Mouse (Mus musculus): ENCODE measurements around the gene Fbxo42. TPM values are rescaled to one million over a fixed set of nuclear protein-coding genes. Genes with fewer than 3 reads are reported as not detected.
A peak's percentile ranks its signal among the peaks of the same experiment; 100 is the strongest.
"Not testable (repeated sequence)": the region's sequence is repeated elsewhere in the genome, so short reads cannot be mapped to it uniquely, and the experiment has no call there.

The Fbxo42 gene
- polyA plus RNA-seq, 1 experiment from 2014 or later, result 31.2 TPM

GRCm38 (mm10) chr4:141136126-141136525 lies 11.6 kb upstream of the Fbxo42 start:
- Histone ChIP-seq H3K27me3 (no peaks in the 10 kb centered on the region), H3K27ac (no peak overlapping the region), H3K36me3 (peaks cover 13% of the 10 kb centered on the region), H3K4me3 (replicated peaks) (no peak overlapping the region), H3K9ac (replicated peaks) (no peak overlapping the region), H3K4me1 (replicated peaks) (peaks cover 60% of the 10 kb centered on the region), H3K4me2 (no peak overlapping the region), H3K9me3 (no peaks in the 10 kb centered on the region)
- no peak for ATAC-seq (ENCODE audit: insufficient number of reproducible peaks, insufficient read depth, low FRiP score, low TSS enrichment, low read depth)
- WGBS, result 90% methylated on average over 7 of the region's 7 CpGs

- H3K27ac ChIP-seq; H3K9ac ChIP-seq (replicated peaks); ATAC-seq (ENCODE audit: insufficient number of reproducible peaks, insufficient read depth, low FRiP score, low TSS enrichment, low read depth); H3K4me3 ChIP-seq (replicated peaks); H3K9me3 ChIP-seq; H3K27me3 ChIP-seq: not testable (repeated sequence)
- H3K36me3 ChIP-seq, result peaks cover 13% of the 10 kb centered on the region
- H3K4me1 ChIP-seq (replicated peaks), result peaks cover 48% of the 10 kb centered on the region
- WGBS, result 77% methylated on average over 3 of the region's 3 CpGs
- peak overlapping the region; percentile 96 for H3K4me2 ChIP-seq
Observed at GRCm38 (mm10) chr4:141137740-141138139, 10.0 kb upstream of the Fbxo42 start.

GRCm38 (mm10) chr4:141138425-141139115 lies 9.1 kb upstream of the Fbxo42 start:
- Histone ChIP-seq H3K9me3 (no peaks in the 10 kb centered on the region), H3K4me1 (replicated peaks) (peaks cover 41% of the 10 kb centered on the region), H3K36me3 (peaks cover 13% of the 10 kb centered on the region), H3K4me2 (peak overlapping the region; percentile 96), H3K27me3 (no peaks in the 10 kb centered on the region), H3K9ac (replicated peaks) (peak overlapping the region; percentile 86), H3K4me3 (replicated peaks) (peak overlapping the region; percentile 88), H3K27ac (peak overlapping the region; percentile 95)
- WGBS, result 2% methylated on average over 29 of the region's 29 CpGs
- peak; percentile 9; the same call in 1 of the 2 replicates for ATAC-seq (ENCODE audit: insufficient number of reproducible peaks, insufficient read depth, low FRiP score, low TSS enrichment, low read depth)

GRCm38 (mm10) chr4:141139116-141139970 lies 8.4 kb upstream of the Fbxo42 start, which contains the start of gene Szrd1:
Gene Szrd1 (minus strand): TSS chr4:141139775.
- Histone ChIP-seq H3K4me2 (peak within 1 kb of the TSS; percentile 96), H3K36me3 (peaks cover 9% of the 10 kb centered on the region), H3K27me3 (no peaks in the 10 kb centered on the region), H3K9me3 (no peaks in the 10 kb centered on the region), H3K4me3 (replicated peaks) (peak within 1 kb of the TSS; percentile 88), H3K9ac (replicated peaks) (peak within 1 kb of the TSS; percentile 86), H3K27ac (peak within 1 kb of the TSS; percentile 95), H3K4me1 (replicated peaks) (peaks cover 36% of the 10 kb centered on the region)
- peak; percentile 87 for ATAC-seq (ENCODE audit: insufficient number of reproducible peaks, insufficient read depth, low FRiP score, low TSS enrichment, low read depth)
- WGBS, result under 1% methylated on average over 63 of the region's 63 CpGs

GRCm38 (mm10) chr4:141140354-141140753 lies 7.4 kb upstream of the Fbxo42 start:
- H3K9me3 ChIP-seq; H3K27ac ChIP-seq; H3K27me3 ChIP-seq; H3K4me3 ChIP-seq (replicated peaks); H3K36me3 ChIP-seq; H3K9ac ChIP-seq (replicated peaks); H3K4me2 ChIP-seq; ATAC-seq (ENCODE audit: insufficient number of reproducible peaks, insufficient read depth, low FRiP score, low TSS enrichment, low read depth): not testable (repeated sequence)
- 91% methylated on average over 9 of the region's 9 CpGs for WGBS
- peaks cover 27% of the 10 kb centered on the region for H3K4me1 ChIP-seq (replicated peaks)

GRCm38 (mm10) chr4:141140967-141141366 lies 6.7 kb upstream of the Fbxo42 start:
- Histone ChIP-seq H3K4me1 (replicated peaks) (peaks cover 25% of the 10 kb centered on the region), H3K36me3 (no peaks in the 10 kb centered on the region), H3K9ac (replicated peaks) (no peak overlapping the region), H3K9me3 (no peaks in the 10 kb centered on the region), H3K4me3 (replicated peaks) (no peak overlapping the region), H3K27me3 (no peaks in the 10 kb centered on the region), H3K4me2 (no peak overlapping the region), H3K27ac (no peak overlapping the region)
- WGBS, result 91% methylated on average over 6 of the region's 6 CpGs
- ATAC-seq (ENCODE audit: insufficient number of reproducible peaks, insufficient read depth, low FRiP score, low TSS enrichment, low read depth), result no peak

- Histone ChIP-seq H3K27me3 (no peaks in the 10 kb centered on the region), H3K4me3 (replicated peaks) (no peak overlapping the region), H3K27ac (no peak overlapping the region), H3K36me3 (no peaks in the 10 kb centered on the region), H3K4me1 (replicated peaks) (peaks cover 20% of the 10 kb centered on the region), H3K4me2 (no peak overlapping the region; the same call in 1 of the 2 replicates), H3K9me3 (no peaks in the 10 kb centered on the region), H3K9ac (replicated peaks) (no peak overlapping the region)
- no peak for ATAC-seq (ENCODE audit: insufficient number of reproducible peaks, insufficient read depth, low FRiP score, low TSS enrichment, low read depth)
- WGBS, result 23% methylated on average over 9 of the region's 9 CpGs
Observed at GRCm38 (mm10) chr4:141142285-141142811, 5.4 kb upstream of the Fbxo42 start.

GRCm38 (mm10) chr4:141145124-141145523 lies 2.6 kb upstream of the Fbxo42 start:
- not testable (repeated sequence) for H3K4me3 ChIP-seq (replicated peaks); H3K27me3 ChIP-seq; H3K27ac ChIP-seq; H3K36me3 ChIP-seq; H3K9ac ChIP-seq (replicated peaks); H3K9me3 ChIP-seq; H3K4me2 ChIP-seq; ATAC-seq (ENCODE audit: insufficient number of reproducible peaks, insufficient read depth, low FRiP score, low TSS enrichment, low read depth)
- WGBS, result 88% methylated on average over 12 of the region's 16 CpGs
- peaks cover 24% of the 10 kb centered on the region for H3K4me1 ChIP-seq (replicated peaks)

GRCm38 (mm10) chr4:141146491-141147033 lies 1.2 kb upstream of the Fbxo42 start:
- Histone ChIP-seq H3K27ac (no peak overlapping the region), H3K27me3 (no peaks in the 10 kb centered on the region), H3K36me3 (no peaks in the 10 kb centered on the region), H3K4me1 (replicated peaks) (peaks cover 24% of the 10 kb centered on the region), H3K4me3 (replicated peaks) (0 out of 2 replicates have a peak overlapping the region, but pooled peaks have one; percentile 6), H3K9ac (replicated peaks) (no peak overlapping the region), H3K9me3 (no peaks in the 10 kb centered on the region), H3K4me2 (peak overlapping the region; percentile 85)
- 92% methylated on average over 6 of the region's 6 CpGs for WGBS
- no peak for ATAC-seq (ENCODE audit: insufficient number of reproducible peaks, insufficient read depth, low FRiP score, low TSS enrichment, low read depth)

GRCm38 (mm10) chr4:141148009-141148801 lies 492 bp downstream of the Fbxo42 start:
- no peaks in the 10 kb centered on the region for H3K9me3 ChIP-seq
- peak; percentile 72 for ATAC-seq (ENCODE audit: insufficient number of reproducible peaks, insufficient read depth, low FRiP score, low TSS enrichment, low read depth)
- peaks cover 20% of the 10 kb centered on the region for H3K4me1 ChIP-seq (replicated peaks)
- peak overlapping the region; percentile 95 for H3K9ac ChIP-seq (replicated peaks)
- peak overlapping the region; percentile 84 for H3K27ac ChIP-seq
- H3K4me3 ChIP-seq (replicated peaks), result peak overlapping the region; percentile 99
- H3K36me3 ChIP-seq, result no peaks in the 10 kb centered on the region; the same call in 1 of the 2 replicates
- under 1% methylated on average over 62 of the region's 66 CpGs for WGBS
- H3K27me3 ChIP-seq, result no peaks in the 10 kb centered on the region
- peak overlapping the region; percentile 85 for H3K4me2 ChIP-seq

Measured in limb, embryonic 12.5 days (tissue).